Mouse (Mus musculus): ENCODE measurements around the gene Spc24. TPM values are rescaled to one million over a fixed set of nuclear protein-coding genes. Genes with fewer than 3 reads are reported as not detected.

Spc24 gene
- polyA plus RNA-seq, 1 experiment from 2014 or later = 132 TPM

DNA sequence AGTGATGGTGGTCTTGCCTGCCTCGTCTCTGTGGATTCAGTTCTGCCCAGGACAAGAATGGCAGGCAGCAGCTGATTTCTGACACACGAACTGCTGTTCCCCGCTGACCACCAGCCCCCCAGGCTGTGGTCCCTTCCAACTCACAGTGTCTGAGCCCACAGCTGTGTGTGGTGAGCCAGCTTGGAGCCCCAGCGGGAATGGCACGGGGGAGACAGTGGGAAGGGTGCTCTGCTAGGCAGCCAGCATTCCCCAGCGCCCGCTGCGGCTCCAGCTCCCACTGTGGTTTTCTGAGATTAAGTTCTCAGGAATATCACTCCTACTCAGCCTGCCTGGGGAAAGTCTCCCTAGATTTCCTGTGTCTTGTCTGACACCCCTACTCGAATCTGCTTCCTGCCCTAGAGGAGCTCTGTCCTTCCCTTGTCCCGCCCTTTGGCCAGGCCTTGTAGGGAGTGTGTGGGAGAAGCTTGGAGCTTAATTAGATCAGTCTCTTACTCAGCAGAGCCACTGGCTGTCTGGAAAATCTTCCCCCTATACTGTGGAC lies 7.8 kb downstream of the Spc24 start:
- no peak overlapping the region for H3K4me3 ChIP-seq
- H3K27ac ChIP-seq = peak overlapping the region; percentile 59
- WGBS = 66% methylated on average over 10 of the region's 10 CpGs

DNA sequence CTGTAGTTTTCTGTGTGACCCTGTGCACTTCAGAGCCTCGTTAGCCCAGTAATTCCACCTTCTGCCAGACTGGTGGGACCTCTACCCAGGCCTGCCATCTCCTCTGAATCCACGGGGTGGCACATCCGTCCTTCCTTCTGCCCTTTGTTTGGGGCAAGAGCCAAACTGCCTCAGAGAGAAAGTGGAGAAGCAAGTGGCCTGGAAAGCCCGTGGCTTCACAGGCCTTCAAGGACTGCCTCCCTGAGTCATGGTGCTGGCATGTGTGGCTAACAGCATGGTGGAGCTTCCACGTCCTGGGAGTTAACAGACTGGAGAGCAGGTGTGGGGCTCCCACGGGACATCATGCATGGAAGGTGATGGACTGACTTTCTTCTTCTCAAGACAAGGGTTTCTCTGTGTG lies 8.8 kb downstream of the Spc24 start:
- Histone ChIP-seq H3K27ac (no peak overlapping the region), H3K4me3 (no peak overlapping the region), H3K27me3 (ENCODE audit: insufficient read depth, poor library complexity, severe bottlenecking) (no peaks in the 10 kb centered on the region), H3K36me3 (peaks cover 75% of the 10 kb centered on the region), H3K9me3 (no peaks in the 10 kb centered on the region), H3K4me1 (replicated peaks) (peaks cover 7% of the 10 kb centered on the region)
- 80% methylated on average over 6 of the region's 6 CpGs for WGBS
- no peak for DNase-seq (ENCODE audit: low spot score)

More for the DNA sequence above, 7.8 kb downstream of the Spc24 start:
- H3K9me3 ChIP-seq = no peaks in the 10 kb centered on the region
- H3K4me1 ChIP-seq (replicated peaks) = peaks cover 7% of the 10 kb centered on the region
- DNase-seq (ENCODE audit: low spot score) = no peak
- peaks cover 75% of the 10 kb centered on the region for H3K36me3 ChIP-seq
- H3K27me3 ChIP-seq (ENCODE audit: insufficient read depth, poor library complexity, severe bottlenecking) = no peaks in the 10 kb centered on the region

DNA sequence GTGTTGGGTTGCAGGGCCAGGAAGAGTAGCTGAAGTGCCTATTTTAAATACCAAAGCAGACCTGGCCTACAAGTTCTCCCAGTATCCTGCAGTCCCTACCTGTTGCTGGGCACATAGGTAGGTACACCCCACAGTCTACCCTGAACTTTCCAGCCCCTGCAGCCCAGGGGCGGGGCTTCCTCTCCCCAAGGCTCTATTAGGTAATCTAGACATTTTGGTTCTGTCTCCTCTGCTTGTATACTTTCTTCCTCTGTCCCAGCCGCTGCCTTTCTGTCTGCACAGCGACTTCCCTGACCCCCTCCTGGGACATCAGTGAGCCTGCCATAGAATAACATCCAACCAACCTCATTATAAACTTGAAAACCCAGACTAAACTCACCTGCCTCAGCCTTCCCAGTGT lies 9.7 kb downstream of the Spc24 start:
- whole genome bisulfite sequencing = 70% methylated on average over 3 of the region's 3 CpGs
- no peaks in the 10 kb centered on the region for H3K27me3 ChIP-seq (ENCODE audit: insufficient read depth, poor library complexity, severe bottlenecking)
- no peaks in the 10 kb centered on the region for H3K9me3 ChIP-seq

DNA sequence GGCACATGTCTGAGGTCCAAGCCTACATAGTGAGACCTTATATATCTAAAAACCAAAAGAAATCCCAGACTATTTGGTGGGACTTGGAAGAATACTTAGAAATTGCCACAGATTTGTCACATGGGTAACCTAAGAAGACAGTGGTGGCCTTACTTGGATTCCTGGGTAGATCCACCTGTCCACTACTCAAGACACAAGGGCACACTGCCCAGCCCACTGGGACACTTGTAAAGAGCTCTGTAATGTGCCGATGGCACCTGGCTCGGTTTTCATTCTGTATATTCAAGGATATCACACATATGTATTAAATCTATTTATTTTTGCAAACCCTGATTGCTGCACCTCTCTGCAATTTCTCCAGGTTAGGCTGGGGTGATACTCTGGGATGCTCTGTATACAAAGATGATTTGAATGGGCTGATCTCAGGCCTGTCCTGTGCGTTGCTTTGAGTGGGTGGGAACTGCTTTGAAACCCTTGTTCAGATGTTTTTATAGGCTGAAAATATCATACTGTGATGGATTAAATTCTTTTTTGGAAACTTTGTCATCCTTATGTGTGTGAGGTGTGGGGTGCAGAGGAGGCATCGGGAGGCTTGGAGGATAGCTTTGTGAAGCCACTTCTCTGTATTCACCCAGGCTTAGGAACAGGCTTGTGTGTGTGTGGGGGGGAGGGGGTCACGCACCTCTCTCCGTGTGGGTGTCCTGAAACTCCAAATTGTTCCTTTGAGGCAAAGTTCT lies 10.6 kb downstream of the Spc24 start:
- Histone ChIP-seq H3K27ac (no peak overlapping the region), H3K9me3 (no peaks in the 10 kb centered on the region), H3K36me3 (peaks cover 77% of the 10 kb centered on the region), H3K27me3 (ENCODE audit: insufficient read depth, poor library complexity, severe bottlenecking) (no peaks in the 10 kb centered on the region), H3K4me3 (no peak overlapping the region), H3K4me1 (replicated peaks) (peaks cover 7% of the 10 kb centered on the region)
- DNase-seq (ENCODE audit: low spot score) = no peak
- 92% methylated on average over 6 of the region's 6 CpGs for WGBS

More for the DNA sequence above, 9.7 kb downstream of the Spc24 start:
- H3K4me1 ChIP-seq (replicated peaks) = peaks cover 7% of the 10 kb centered on the region
- no peak overlapping the region for H3K27ac ChIP-seq
- peaks cover 77% of the 10 kb centered on the region for H3K36me3 ChIP-seq
- no peak for DNase-seq (ENCODE audit: low spot score)
- no peak overlapping the region for H3K4me3 ChIP-seq

DNA sequence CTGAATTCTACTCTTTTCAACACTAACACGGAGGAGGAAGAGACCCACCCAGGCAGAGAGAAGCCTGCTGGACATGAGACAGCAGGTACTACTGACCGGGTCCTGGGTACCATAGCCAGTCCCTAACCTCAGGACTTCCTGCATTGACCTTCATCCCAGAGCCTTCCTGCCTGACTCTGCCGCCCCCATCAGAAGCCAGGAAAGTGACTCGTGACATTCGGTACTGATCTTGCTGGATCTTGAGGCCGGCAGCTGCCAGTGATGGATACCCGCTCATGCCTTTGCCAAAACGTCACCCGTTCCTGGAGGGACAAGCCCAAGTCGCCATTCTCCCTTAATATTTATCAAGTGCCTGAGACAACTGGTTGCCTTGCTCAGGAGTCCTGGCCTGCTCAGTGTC lies 11.6 kb downstream of the Spc24 start:
- Histone ChIP-seq H3K27me3 (ENCODE audit: insufficient read depth, poor library complexity, severe bottlenecking) (no peaks in the 10 kb centered on the region), H3K9me3 (no peaks in the 10 kb centered on the region), H3K36me3 (peaks cover 80% of the 10 kb centered on the region), H3K27ac (no peak overlapping the region), H3K4me1 (replicated peaks) (peaks cover 7% of the 10 kb centered on the region), H3K4me3 (no peak overlapping the region)
- 87% methylated on average over 10 of the region's 10 CpGs for WGBS
- no peak for DNase-seq (ENCODE audit: low spot score)

DNA sequence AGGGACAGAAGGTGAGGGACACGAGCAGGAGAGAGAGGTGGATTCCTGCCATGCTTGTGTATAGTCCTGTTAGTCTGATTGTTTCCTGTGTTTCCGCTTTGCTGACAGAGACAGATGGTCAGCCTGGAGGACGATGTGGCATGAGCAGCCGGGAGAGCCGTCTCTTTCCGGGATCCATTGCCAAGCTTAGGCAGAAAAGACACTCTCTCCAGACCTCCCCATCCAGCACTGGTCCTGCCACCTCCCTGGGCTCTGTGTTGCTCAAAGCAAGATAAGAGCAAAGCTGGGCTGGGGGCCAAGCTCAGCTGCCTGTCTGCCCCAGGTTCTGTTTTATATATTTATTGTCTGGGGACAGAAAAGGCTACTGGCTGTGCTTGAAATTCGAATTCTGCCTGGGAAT lies 12.1 kb downstream of the Spc24 start:
- Histone ChIP-seq H3K9me3 (no peaks in the 10 kb centered on the region), H3K27me3 (ENCODE audit: insufficient read depth, poor library complexity, severe bottlenecking) (no peaks in the 10 kb centered on the region), H3K36me3 (peaks cover 82% of the 10 kb centered on the region), H3K4me3 (no peak overlapping the region), H3K27ac (no peak overlapping the region), H3K4me1 (replicated peaks) (peaks cover 7% of the 10 kb centered on the region)
- WGBS = 81% methylated on average over 7 of the region's 7 CpGs
- no peak for DNase-seq (ENCODE audit: low spot score)

DNA sequence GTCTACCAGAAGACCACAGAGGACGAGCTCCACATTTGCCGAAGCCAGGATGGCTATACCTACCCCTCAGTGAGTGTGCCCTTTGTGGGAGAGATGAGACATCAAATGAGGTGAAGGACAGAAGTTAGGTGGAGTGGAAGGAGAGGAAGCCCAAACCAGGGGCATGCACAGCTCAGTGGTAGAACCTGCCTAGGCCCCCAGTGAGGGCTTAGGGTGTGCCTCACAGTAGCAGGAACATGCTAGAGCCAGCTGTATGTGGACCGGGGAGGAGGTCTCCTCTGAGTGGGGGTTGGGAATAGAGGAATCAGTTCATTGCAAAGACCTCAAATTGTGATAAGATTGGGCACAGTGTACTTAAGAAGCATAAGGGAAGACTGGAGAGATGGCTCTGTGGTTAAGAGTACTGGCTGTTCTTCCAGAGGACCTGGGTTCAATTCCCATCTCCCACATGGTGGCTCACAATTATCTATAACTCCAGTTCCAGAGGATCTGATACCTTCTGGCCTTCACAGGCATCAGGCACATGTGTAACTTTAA lies 12.8 kb downstream of the Spc24 start:
- H3K9me3 ChIP-seq = no peaks in the 10 kb centered on the region
- 94% methylated on average over 3 of the region's 3 CpGs for WGBS
- H3K27ac ChIP-seq = no peak overlapping the region
- DNase-seq (ENCODE audit: low spot score) = no peak
- H3K36me3 ChIP-seq = peaks cover 89% of the 10 kb centered on the region
- no peak overlapping the region for H3K4me3 ChIP-seq
- H3K27me3 ChIP-seq (ENCODE audit: insufficient read depth, poor library complexity, severe bottlenecking) = no peaks in the 10 kb centered on the region
- H3K4me1 ChIP-seq (replicated peaks) = peaks cover 4% of the 10 kb centered on the region

DNA sequence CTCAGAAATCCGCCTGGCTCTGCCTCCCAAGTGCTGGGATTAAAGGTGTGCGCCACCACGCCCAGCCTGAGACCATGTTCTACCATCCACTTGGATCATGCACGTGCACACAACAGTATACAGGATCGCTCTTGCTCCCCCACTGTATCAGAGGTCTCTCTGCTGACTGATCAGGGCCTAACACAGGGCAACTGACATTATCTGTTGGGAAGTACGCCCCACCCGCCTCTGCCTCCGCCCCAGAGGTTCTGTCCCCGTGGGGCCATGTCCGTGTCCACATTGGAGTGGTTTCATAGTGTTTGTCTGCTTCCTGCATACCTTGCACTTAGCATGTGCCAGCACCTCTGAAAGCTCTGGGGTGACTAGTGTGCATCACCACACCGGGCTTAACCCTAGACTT lies 18.6 kb downstream of the Spc24 start:
- Histone ChIP-seq H3K27ac (no peak overlapping the region), H3K4me3 (no peak overlapping the region), H3K9me3 (no peaks in the 10 kb centered on the region), H3K4me1 (replicated peaks) (no peaks in the 10 kb centered on the region), H3K36me3 (peaks cover 97% of the 10 kb centered on the region), H3K27me3 (ENCODE audit: insufficient read depth, poor library complexity, severe bottlenecking) (no peaks in the 10 kb centered on the region)
- no peak for DNase-seq (ENCODE audit: low spot score)
- 97% methylated on average over 11 of the region's 11 CpGs for WGBS

DNA sequence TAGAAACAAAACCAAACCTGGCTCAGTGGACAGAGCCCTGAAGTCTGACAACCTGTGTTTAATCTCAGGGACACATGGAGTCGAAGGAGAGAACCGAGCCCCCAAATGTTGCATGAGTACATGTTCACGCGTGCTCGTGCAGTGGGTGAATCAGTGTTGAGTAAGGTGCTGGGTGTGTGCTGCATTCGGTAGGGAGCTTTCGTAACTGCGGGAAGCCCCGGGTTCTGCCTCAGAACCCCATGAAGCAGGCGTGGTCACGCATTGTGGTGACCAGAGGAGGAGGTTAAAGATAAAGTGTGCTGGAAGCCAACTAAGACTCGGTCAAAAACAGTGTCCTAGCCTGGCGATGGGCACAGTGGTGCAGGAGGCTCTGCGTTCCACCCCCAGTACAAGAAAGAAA lies 19.7 kb downstream of the Spc24 start:
- no peaks in the 10 kb centered on the region for H3K27me3 ChIP-seq (ENCODE audit: insufficient read depth, poor library complexity, severe bottlenecking)
- WGBS = 95% methylated on average over 14 of the region's 14 CpGs
- no peak for DNase-seq (ENCODE audit: low spot score)
- H3K36me3 ChIP-seq = peaks cover 97% of the 10 kb centered on the region
- no peaks in the 10 kb centered on the region for H3K9me3 ChIP-seq
- no peak overlapping the region for H3K27ac ChIP-seq
- no peaks in the 10 kb centered on the region for H3K4me1 ChIP-seq (replicated peaks)
- no peak overlapping the region for H3K4me3 ChIP-seq

DNA sequence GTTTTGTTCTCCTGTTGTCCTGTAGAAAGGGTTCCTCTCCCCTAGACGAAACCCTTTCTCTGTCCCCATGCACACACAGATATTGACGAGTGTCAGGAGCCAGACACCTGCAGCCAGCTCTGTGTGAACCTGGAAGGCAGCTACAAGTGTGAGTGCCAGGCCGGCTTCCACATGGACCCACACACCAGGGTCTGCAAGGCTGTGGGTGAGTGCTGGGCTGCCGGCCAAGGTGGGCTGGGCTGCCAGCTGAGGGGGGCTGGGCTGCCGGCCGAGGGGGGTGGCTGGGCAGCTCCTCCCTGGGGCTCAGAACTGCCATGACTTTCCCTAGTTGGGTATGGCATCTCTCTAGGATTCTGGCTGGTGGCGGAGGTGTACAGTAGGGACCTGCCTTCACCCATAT lies 21.3 kb downstream of the Spc24 start:
- Histone ChIP-seq H3K4me1 (replicated peaks) (no peaks in the 10 kb centered on the region), H3K9me3 (no peaks in the 10 kb centered on the region), H3K36me3 (peaks cover 97% of the 10 kb centered on the region), H3K4me3 (no peak overlapping the region), H3K27me3 (ENCODE audit: insufficient read depth, poor library complexity, severe bottlenecking) (no peaks in the 10 kb centered on the region), H3K27ac (no peak overlapping the region)
- DNase-seq (ENCODE audit: low spot score) = no peak
- 93% methylated on average over 7 of the region's 7 CpGs for whole genome bisulfite sequencing

DNA sequence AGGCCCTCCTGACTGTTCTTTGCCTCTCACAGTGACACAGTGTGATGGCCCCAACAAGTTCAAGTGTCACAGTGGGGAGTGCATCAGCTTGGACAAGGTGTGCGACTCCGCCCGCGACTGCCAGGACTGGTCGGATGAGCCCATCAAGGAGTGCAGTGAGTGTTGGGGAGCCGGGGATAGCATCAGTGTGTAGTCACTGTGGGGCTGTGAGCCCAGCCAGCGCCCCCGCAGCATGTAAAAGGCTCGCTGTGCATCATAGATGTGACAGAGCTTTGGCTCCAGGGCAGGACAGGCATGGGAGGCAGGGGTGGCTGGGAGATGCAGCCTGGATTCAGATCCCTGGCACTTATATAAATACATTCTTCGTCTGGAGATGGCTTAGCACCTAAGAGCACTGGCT lies 22.9 kb downstream of the Spc24 start:
- H3K4me1 ChIP-seq (replicated peaks) = no peaks in the 10 kb centered on the region; the same call in 1 of the 2 replicates
- H3K9me3 ChIP-seq = no peaks in the 10 kb centered on the region
- H3K27ac ChIP-seq = no peak overlapping the region
- WGBS = 94% methylated on average over 10 of the region's 10 CpGs
- no peak overlapping the region for H3K4me3 ChIP-seq
- H3K36me3 ChIP-seq = peaks cover 99% of the 10 kb centered on the region
- H3K27me3 ChIP-seq (ENCODE audit: insufficient read depth, poor library complexity, severe bottlenecking) = no peaks in the 10 kb centered on the region
- DNase-seq (ENCODE audit: low spot score) = no peak

DNA sequence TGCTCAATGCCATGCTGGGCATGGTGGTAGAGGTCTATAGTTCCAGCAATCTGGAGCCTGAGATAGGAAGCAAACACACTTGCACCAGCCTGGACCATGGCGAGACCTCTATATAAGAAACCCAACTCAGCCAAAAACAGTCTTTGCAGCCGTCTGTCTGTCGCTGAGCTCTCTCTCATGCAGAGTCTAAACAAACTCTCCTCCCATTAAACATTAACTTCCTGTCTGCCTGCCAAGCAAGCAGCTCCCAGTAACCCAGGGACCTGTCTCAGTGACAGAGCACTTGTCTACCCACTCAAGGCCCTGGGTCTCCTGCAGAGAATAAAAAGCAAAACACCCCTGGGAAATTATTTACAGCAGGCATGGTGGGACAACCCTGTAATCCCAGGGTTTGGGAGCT lies 23.5 kb downstream of the Spc24 start:
- Histone ChIP-seq H3K4me3 (no peak overlapping the region), H3K27me3 (ENCODE audit: insufficient read depth, poor library complexity, severe bottlenecking) (no peaks in the 10 kb centered on the region), H3K27ac (no peak overlapping the region), H3K9me3 (no peaks in the 10 kb centered on the region), H3K36me3 (peaks cover 99% of the 10 kb centered on the region), H3K4me1 (replicated peaks) (no peaks in the 10 kb centered on the region; the same call in 1 of the 2 replicates)
- no peak for DNase-seq (ENCODE audit: low spot score)
- WGBS = 91% methylated on average over 3 of the region's 3 CpGs

DNA sequence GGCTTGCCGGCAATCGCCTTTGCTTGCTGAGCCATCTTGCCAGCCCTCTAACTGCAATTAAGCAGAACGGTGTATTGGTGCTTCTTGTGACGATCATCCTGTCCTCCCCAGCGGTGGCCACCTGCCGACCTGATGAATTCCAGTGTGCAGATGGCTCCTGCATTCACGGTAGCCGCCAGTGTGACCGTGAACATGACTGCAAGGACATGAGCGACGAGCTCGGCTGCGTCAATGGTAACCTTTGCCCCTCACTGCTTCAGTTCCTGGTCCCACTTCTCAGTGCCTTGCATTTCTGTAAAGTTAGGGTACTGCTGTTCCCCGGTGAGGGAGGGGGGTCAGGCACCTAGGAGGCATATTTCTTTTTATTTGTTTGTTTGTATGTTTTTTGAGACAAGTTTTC lies 25.0 kb downstream of the Spc24 start:
- no peak overlapping the region for H3K4me3 ChIP-seq
- H3K9me3 ChIP-seq = no peaks in the 10 kb centered on the region
- no peaks in the 10 kb centered on the region for H3K27me3 ChIP-seq (ENCODE audit: insufficient read depth, poor library complexity, severe bottlenecking)
- H3K27ac ChIP-seq = no peak overlapping the region
- DNase-seq (ENCODE audit: low spot score) = no peak
- H3K36me3 ChIP-seq = peaks cover 100% of the 10 kb centered on the region
- WGBS = 93% methylated on average over 14 of the region's 14 CpGs
- no peaks in the 10 kb centered on the region; the same call in 1 of the 2 replicates for H3K4me1 ChIP-seq (replicated peaks)

Data from hindbrain, embryonic 10.5 days (tissue).